Mouse (Mus musculus) G1E (cell line): ENCODE results near the gene Kcna6. TPM values are rescaled to one million over a fixed set of nuclear protein-coding genes. Genes with fewer than 3 reads are reported as not detected.

Experiments used
- ATAC-seq: 2 replicates; pipeline ENCODE4 v1.8.0; 2016; ENCODE audit warnings: mild to moderate bottlenecking; ENCODE audit not compliant: insufficient number of reproducible peaks, poor library complexity, low FRiP score, severe bottlenecking; ENCODE audit errors: extremely low read depth
- DNase-seq: peaks from one replicate; pipeline ENCODE4 v3.0.0; 2012; ENCODE audit warnings: low spot score
- H3K27me3 ChIP-seq: 2 replicates; pipeline ENCODE4 v1.6.1; 2012; ENCODE audit warnings: mild to moderate bottlenecking, low read length, inconsistent platforms; ENCODE audit not compliant: insufficient read depth
- H3K36me3 ChIP-seq: replicated peaks from 2 replicates; pipeline ENCODE3; 2012; ENCODE audit warnings: mild to moderate bottlenecking, inconsistent platforms
- H3K4me1 ChIP-seq: 2 replicates; pipeline ENCODE4 v1.6.1; 2012; ENCODE audit warnings: low read depth, low read length, inconsistent platforms, mixed read lengths; ENCODE audit not compliant: insufficient read depth
- H3K4me3 ChIP-seq: 2 replicates; pipeline ENCODE4 v1.5.1; 2012; ENCODE audit warnings: low read depth, mild to moderate bottlenecking, inconsistent platforms, low read length, moderate library complexity, mixed read lengths
- H3K9me3 ChIP-seq: replicated peaks from 2 replicates; pipeline ENCODE4 v1.6.1; 2012; ENCODE audit warnings: inconsistent platforms
- CTCF ChIP-seq: IDR thresholded peaks from 2 replicates; pipeline ENCODE4 v1.5.1; 2012; ENCODE audit warnings: low read depth, low read length, inconsistent platforms, mixed read lengths
- GATA1 ChIP-seq: IDR thresholded peaks from 2 replicates; pipeline ENCODE4 v1.6.1; 2012; ENCODE audit warnings: borderline replicate concordance, low read length, inconsistent platforms, mixed read lengths
- GATA2 ChIP-seq: IDR thresholded peaks from 2 replicates; pipeline ENCODE4 v1.6.1; 2012; ENCODE audit warnings: low read depth, low read length, inconsistent platforms, borderline replicate concordance
- POLR2AphosphoS5 ChIP-seq: IDR thresholded peaks from 2 replicates; pipeline ENCODE4 v1.6.1; 2012; ENCODE audit warnings: low read depth, low read length, inconsistent platforms; ENCODE audit not compliant: insufficient replicate concordance
- TAL1 ChIP-seq: conservative IDR thresholded peaks from 2 replicates; pipeline ENCODE4 v1.6.1; 2012; ENCODE audit warnings: low read depth, low read length, inconsistent platforms, mixed read lengths
- polyA plus RNA-seq: library from polyadenylated mRNA; stranded (reverse); fragments of >175 nt; gene quantifications from 2 replicates; pipeline ENCODE4 v1.2.3, GENCODE M21; 2012
- total RNA-seq, 2 experiments: library from RNA; stranded (forward) in 1 of 2; stranded (reverse) in 1 of 2; fragments of 200-1000 nt in 1 of 2; fragments of >200 nt in 1 of 2; fragmentation: Nextera tagmentation in 1 of 2; gene quantifications; 2 replicates each; pipeline ENCODE4 v1.2.3; 2014 to 2017

Kcna6 gene
- total and polyA plus RNA-seq, 3 experiments: 0.16 TPM; not detected in 2

DNA sequence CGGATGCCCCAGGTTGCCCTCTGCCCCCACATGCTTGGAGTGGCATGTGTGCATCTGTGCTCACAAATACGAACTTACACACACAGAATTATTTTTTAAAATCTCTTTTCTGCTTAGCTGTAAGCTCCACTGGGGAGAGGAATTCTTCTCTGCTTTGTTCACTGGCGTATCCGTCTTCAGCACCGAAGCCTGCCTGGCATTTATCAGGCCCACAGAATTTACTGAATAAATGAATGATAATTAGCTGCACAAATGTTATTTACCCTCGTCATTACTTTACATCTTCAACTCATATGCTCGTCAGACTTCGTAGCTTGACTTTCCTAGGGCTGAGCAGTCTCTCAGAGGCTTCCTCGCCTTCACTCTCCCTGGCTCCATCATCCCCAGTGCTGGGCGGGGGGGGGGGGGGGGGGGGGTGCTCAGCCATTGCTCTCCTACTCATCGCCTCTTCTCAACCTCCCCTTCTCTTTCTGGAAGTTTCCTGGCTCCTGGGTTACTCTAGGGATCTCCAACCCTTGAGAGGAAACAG lies 24.2 kb upstream of the Kcna6 start:
- ATAC-seq: no peak
- no peak overlapping the region for H3K4me3 ChIP-seq
- H3K27me3 ChIP-seq: no peaks in the 10 kb centered on the region
- DNase-seq: no peak
- H3K36me3 ChIP-seq: no peaks in the 10 kb centered on the region
- no peaks in the 10 kb centered on the region for H3K4me1 ChIP-seq
- H3K9me3 ChIP-seq: peaks cover 50% of the 10 kb centered on the region
- TF ChIP-seq TAL1: no peak
- no peak for TF ChIP-seq GATA2
- no peak for TF ChIP-seq CTCF
- TF ChIP-seq GATA1: no peak
- no peak for TF ChIP-seq POLR2AphosphoS5

DNA sequence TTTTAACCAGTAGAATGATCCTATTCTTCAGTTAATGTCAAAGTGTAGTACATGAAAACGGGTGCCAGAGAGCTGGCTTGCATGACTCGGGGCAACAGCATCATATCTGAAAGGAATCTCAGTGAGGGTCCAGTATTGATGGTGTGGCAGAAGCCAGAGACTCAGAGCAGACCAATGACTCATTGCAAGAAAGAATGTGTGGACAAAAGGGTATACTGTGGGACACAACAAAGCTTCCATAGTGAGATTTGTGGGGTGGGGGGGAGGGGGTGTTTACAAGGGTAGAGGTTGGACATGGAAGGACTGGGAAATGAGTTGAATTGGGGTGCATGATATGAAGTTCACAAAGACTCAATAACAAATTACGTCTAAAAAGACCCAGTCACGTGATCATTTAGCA lies 20.9 kb upstream of the Kcna6 start:
- Histone ChIP-seq H3K4me3 (no peak overlapping the region), H3K27me3 (no peaks in the 10 kb centered on the region), H3K4me1 (no peaks in the 10 kb centered on the region), H3K36me3 (no peaks in the 10 kb centered on the region), H3K9me3 (peaks cover 51% of the 10 kb centered on the region)
- DNase-seq (no peak), ATAC-seq (no peak)
- no peak for TF ChIP-seq GATA2
- no peak for TF ChIP-seq TAL1
- TF ChIP-seq CTCF: no peak
- TF ChIP-seq GATA1: no peak
- TF ChIP-seq POLR2AphosphoS5: no peak

DNA sequence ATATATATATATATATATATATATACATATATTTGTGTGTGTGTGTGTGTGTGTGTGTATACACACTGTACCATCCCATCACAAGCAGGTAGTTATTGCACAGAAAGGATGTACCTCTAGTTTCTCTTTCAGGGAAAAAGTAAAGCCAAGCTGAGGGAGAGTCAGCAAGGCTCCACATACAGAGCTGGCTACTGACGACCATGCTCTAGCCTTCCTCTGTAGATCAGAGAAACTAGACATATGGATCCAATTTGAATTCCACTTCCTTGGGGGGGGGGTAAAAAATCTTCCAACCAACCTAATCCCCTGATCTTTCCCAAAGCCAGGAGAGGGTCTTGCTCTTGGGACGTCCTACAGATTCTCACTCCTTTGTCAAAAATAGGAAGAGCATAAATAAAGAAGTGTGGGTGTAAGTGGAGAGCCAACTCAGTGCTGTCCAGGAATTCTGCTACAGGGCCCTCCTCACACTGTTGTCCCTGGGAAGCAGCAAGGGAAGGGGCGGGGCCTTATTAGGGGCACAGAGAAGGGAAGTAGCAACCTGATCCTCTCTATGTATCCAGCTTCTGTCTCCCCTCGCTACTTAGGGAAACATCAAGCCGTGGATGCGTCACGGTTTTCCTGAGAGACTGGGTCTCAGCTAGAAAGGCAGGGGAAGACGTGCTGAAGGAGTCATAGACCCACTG lies 15.4 kb upstream of the Kcna6 start:
- Histone ChIP-seq H3K27me3 (no peaks in the 10 kb centered on the region), H3K9me3 (peaks cover 52% of the 10 kb centered on the region), H3K4me1 (no peaks in the 10 kb centered on the region), H3K4me3 (no peak overlapping the region), H3K36me3 (no peaks in the 10 kb centered on the region)
- no peak for TF ChIP-seq GATA2
- no peak for TF ChIP-seq TAL1
- ATAC-seq (no peak), DNase-seq (no peak)

DNA sequence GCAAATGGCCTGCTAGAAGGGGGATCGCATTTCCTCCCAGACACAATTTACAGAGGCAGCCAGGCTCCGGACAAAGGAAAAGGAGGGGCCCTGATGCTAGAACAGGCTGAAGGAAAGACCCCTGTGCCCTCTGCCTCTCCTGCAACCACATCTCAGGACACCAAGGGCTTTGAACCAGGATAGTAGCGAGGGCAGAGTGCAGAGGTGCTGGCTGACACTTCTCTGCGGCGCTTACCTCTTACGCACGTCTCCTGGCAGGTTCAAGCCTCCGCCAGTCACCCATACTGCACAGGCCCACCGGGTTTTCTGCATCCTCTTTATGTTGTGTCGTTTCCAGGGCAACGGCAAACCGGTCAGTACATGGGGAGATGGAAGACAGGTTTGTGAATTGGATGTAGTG lies 12.0 kb upstream of the Kcna6 start:
- Histone ChIP-seq H3K9me3 (peaks cover 41% of the 10 kb centered on the region), H3K4me3 (no peak overlapping the region), H3K27me3 (no peaks in the 10 kb centered on the region), H3K36me3 (no peaks in the 10 kb centered on the region), H3K4me1 (no peaks in the 10 kb centered on the region)
- no peak for ATAC-seq
- DNase-seq: no peak
- no peak for TF ChIP-seq GATA2
- TF ChIP-seq CTCF: no peak
- TF ChIP-seq POLR2AphosphoS5: no peak
- TF ChIP-seq TAL1: no peak
- no peak for TF ChIP-seq GATA1

DNA sequence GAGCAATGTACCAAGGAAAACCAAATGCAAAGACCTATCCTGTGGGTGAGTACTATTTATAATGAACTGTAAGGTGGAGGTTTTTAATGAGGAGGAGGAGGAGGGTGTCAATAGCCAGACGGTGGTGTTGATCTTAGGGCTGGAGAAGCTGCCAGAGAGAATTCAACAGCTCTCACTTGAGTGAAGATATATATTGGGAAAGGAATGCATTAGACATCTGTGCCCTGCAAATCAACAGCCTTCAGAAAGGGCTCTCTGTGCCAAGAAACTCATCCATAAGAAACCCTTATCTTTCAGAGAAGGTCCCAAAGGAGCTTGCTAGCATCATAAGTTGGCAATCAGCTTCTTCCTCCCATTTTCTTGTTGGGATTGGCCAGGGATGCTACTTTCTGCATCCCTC lies 5.4 kb upstream of the Kcna6 start:
- H3K4me3 ChIP-seq: no peak overlapping the region
- H3K9me3 ChIP-seq: peaks cover 35% of the 10 kb centered on the region
- H3K36me3 ChIP-seq: no peaks in the 10 kb centered on the region
- H3K4me1 ChIP-seq: no peaks in the 10 kb centered on the region
- TF ChIP-seq CTCF (no peak), GATA2 (no peak), GATA1 (no peak), POLR2AphosphoS5 (no peak), TAL1 (no peak)
- H3K27me3 ChIP-seq: no peaks in the 10 kb centered on the region
- ATAC-seq (no peak), DNase-seq (no peak)

DNA sequence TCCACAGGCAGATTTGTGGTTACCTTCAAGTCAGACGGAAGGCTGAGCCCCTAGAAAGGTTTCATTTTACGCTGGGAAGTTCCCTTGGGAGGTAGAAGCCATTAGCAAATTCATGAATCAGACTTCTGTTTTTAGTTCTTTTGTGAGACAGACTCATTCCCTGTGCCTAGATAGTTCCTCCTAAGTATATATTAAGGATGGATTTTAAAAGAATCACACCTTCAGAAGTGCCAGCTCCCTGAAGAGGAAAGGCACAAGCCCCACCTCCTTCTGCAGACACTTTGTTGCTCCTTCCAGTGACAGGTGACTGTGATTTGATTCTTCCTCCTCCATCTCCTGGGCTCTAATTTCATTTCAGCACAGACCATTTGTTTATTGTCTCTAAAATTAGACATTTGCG lies 2.1 kb upstream of the Kcna6 start:
- Histone ChIP-seq H3K27me3 (no peaks in the 10 kb centered on the region), H3K36me3 (no peaks in the 10 kb centered on the region), H3K4me3 (no peak overlapping the region), H3K9me3 (peaks cover 58% of the 10 kb centered on the region), H3K4me1 (no peaks in the 10 kb centered on the region)
- DNase-seq: no peak
- TF ChIP-seq CTCF: no peak
- no peak for TF ChIP-seq GATA2
- no peak for ATAC-seq
